Mouse (Mus musculus) gastrocnemius, postnatal 36 days (tissue): ENCODE measurements around the gene F2r. TPM values are rescaled to one million over a fixed set of nuclear protein-coding genes. Genes with fewer than 3 reads are reported as not detected.

Experiments
- total RNA-seq, 2 experiments: library from RNA; stranded (reverse); gene quantifications; 2 replicates each; pipeline ENCODE4 v1.2.3; 2021

Gene F2r
- total RNA-seq, 2 experiments from 2014 or later: 6.2 to 7.4 TPM

Other genes with a start within 250 kb of the F2r start
- gene Aggf1, start 243.1 kb downstream of the F2r start, total RNA-seq: 10 to 100 TPM; 14.0 to 15.8 TPM
- not detected for gene Crhbp, start 173.6 kb downstream of the F2r start, total RNA-seq
- 1 to 10 TPM; 1.0 to 3.4 TPM for gene S100z, start 139.8 kb downstream of the F2r start, total RNA-seq
- gene F2rl1, start 93.3 kb downstream of the F2r start, total RNA-seq: under 1 TPM; 0.20 to 0.91 TPM
- gene F2rl2, start 78.4 kb upstream of the F2r start, total RNA-seq: not detected